Mouse (Mus musculus) ovary, adult 18-20 months (tissue): ENCODE measurements around the gene Six6.
A peak's percentile ranks its signal among the peaks of the same experiment; 100 is the strongest.

ENCODE experiments used
- DNase-seq: peaks from one replicate; pipeline ENCODE4 v3.0.0; 2022; ENCODE audit warnings: low spot score, mixed read lengths

Gene Six6

DNA sequence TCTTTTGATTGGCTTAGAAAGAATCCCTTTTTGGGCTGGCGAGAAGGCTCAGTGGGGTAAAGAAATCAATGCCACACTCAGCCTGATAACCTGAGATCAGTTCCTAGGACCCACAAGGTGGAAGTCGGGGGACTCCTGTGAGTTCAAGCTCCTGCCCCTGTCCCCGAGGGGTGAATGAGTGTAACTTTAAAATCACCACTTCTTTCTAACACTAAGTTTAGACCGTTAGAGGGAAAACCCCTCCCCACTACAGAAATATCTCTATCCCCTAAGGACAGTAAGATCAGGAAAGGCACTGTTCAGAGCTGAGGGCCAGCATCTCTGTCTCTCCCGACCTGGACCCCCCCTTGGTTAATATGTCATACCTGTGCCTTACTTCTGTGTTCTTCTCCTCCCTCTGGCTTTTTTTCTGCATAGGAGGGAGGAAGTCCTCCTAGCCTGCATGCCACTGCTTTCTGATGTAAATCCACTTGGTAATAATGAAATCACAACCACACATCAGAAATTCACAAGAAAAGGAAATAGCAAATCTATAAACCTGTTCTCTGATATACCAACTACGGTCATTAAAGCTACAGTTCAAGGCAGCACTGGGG is 18.2 kb downstream of the Six6 start:
- DNase-seq: no peak

DNA sequence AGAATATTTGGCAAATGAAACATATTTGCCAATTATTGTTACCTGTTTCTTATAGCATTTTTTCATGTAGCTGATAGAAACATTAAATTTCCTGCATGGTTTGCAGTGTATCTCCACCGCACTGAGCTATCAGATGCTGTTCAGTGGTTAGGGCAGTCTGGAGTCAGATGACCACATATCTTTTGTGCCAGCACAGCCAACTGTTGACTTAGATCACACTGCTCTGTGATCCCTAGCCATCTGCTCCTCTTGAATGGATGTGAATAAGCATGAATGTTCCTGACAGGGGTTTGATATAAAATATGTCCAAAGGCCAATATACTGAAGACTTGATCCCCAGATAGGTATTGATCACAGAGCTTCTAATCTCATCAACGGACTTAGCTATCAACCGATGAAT is 18.8 kb downstream of the Six6 start:
- DNase-seq: no peak

DNA sequence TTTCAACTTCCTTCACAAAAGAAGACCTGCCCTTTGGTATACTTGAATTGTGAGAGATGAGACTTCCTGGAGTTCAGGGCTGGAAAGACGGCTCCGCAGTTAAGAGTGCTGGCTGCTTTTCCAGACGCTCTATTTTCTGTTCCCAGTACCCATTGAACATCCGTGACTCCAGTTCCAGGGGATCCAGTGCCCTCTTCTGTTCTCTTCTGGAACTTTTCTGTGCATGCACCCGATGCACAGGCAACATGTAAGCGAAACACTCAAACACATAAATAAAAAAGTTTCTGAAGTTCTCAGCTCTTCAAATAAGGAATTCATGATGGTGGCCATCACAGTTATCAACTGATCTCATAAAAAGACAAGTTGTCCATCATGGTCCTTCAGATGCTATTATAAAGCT is 23.1 kb downstream of the Six6 start:
- DNase-seq: no peak

DNA sequence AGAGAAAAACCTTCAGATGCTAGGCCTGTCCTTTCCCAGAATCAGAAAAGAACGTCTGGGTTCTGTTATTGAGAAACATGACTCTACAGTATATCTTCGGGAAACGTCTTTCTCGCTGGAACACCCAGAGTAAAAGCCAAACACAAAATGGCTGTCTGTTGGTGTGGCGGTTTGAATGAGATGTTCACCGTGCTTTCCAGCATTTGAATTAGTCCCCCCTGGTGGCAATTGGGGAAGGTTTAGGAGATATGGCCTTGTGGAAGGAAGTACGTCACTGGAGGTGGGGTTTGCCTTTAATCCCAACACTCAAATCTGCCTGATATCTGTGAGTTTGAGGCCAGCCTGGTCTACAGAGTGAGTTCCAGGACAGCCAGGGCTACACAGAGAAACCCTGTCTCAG is 27.8 kb downstream of the Six6 start:
- no peak for DNase-seq

DNA sequence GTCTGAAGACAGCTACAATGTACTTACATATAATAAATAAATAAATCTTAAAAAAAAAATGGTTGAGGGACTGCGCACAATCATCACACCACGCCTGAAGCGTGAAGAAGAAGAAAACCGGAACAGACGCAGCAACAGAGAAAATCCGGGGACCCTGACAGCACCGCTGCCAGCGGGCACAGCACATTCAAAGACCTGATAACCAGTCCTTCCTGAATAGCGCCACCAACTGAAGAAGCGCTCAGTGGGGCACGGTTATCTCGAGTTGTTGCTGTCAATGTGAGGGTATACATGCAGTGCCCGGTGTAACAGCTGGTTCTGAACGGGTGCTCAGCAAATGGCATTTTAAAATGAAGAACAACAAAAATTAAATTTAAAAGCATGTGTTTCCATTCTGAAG is 30.9 kb downstream of the Six6 start:
- DNase-seq: no peak

DNA sequence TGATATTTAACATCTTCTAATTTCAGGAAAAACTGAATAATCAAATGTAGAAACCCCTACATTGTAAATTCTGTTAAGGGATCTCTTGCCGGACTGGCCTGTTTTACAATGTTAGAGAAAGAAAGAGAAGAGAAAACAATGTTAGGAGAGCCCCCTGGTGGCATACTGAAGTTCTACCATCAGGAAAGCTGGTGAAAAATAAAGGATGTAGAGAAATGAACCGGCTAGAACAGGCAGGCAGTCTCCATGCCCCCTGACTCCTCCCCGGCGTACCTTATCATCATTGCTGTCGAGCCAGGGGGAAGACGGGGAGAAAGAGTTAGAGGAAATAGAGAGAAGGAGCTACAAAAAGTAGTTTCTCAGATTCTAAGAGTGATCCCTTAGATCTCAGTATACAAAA is 33.5 kb downstream of the Six6 start:
- no peak for DNase-seq

DNA sequence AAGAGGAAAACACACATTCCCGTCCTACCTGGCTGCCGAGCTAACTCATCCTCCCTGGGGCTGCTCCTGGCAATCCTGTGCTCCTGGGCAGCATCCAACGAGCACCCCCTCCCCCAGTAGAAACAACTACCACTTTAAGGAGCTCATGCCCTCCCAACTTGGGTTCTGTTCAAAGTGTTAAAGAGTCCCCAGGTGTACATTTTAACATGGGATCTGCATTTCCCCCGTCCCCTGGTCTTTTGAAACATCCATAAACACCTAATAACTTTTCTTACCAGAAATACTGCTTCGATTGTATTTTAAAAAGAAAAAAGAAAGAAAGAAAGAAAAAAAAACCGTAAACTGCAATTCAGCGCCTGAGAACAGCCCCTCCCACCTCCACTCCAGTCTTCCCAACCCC is 36.5 kb downstream of the Six6 start:
- no peak for DNase-seq

DNA sequence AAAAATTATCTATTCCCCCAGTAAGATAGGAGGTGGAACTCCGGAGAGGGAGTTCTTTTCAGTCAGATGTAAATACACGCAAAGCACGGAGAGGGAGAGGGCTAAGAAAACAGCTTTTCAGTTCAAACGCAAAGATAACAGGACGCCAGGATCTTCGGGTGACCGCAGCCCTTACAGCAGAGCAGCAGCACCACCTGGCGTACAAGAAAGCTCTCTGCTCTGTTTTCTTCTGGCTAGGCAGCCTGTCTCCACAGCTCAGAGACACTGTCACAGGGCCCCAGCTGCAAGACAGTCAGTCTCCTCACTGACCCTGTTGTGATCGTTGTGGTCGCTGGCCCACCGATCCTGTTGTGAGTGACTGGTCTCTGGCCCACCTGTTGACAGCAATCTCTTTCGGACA is 37.0 kb downstream of the Six6 start:
- peak; percentile 69 for DNase-seq

DNA sequence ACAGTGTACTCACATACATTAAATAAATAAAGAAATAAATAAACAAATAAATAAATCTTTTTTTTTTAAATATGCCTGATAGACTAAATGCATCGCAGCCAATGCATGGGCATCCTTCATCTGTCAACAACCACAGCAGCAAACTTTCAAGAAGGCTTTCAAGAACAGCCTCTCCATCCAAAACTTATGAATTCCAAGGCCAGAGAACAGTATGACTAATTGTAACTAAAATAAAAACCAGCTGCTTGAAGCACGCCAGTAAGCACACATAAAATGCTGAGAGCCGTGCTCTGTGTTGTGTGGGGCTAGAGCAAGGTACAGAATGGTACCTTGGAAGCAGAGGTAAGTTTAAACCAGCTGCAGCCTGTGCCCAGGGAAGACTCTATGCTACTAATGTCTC is 38.2 kb downstream of the Six6 start:
- no peak for DNase-seq

DNA sequence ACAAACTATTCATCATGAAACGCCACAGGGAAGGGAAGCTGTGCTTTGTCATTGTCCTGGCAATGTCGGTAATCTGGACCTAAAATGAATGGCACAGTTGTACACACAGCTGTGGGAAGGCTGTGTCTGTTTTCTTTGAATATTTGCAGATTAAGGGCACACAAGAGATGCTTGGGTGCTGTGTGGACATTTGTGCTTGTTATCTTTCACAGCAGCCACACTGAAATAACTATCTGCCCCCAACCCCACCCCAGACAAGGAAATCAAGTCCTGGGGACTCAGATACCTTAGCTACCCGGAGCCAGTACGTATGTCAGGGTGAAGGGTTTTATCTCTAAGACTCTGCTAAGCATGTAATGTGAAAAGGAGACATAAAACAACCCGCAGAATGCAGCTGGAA is 39.5 kb downstream of the Six6 start:
- no peak for DNase-seq

DNA sequence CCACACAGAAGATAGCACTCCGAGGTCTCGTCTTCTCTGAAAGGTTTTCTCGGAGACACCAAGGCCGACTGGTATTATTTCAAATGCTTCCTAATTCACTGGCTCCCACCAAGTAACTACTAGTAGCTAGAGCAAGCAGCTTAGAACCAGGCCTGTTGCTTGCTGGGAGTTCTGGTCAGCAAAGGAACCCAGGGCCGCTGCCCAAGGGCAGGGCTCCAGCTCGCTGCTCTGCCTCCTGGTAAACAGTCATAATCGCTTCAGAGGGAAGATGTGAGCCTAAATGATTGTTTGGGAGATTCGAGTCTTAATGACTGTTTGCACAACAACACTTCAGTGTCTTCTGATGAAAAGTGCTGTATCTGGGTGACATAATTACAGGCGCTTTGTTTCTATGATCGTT is 42.9 kb downstream of the Six6 start:
- peak; percentile 20 for DNase-seq

DNA sequence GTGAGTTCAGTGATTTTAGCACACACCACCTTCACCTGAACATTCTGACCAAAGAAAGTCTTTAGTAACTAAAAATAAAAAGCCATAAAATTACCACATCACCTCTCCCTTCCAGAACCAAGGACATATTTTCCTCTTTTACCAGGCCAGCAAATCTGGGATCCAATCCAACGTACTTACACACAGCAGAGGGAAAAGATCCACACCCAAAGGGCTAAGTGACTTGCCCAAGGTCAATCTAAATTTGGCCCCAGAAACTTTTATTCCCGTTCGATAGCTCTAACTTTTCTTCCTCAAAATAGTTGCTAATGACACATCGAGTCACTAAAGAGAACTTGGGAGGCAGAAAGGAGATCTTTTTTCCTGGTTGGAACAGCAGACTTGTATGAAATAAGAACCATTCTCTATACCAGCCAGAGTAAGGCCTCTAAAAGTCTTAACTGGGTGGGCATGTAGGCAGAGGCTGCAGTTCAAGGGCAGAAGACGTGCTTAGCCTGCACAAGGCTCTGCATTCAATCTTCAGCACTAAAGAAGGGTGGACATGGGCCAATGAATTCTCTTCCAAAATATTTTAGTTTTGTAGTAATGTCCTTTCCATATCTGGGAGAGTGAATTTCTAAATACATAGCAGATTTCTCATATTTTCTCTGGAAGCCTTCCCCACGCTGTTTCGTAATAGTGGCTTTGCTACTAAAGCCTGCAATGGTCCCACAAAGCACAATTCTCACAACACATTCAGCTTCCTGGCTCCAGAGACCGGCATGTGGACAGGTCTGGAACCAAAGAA is 43.6 kb downstream of the Six6 start:
- peak; percentile 44 for DNase-seq
